Mouse (Mus musculus) stomach, postnatal 0 days (tissue): ENCODE results near the gene Pigq. TPM values are rescaled to one million over a fixed set of nuclear protein-coding genes. Genes with fewer than 3 reads are reported as not detected.

Source experiments
- ATAC-seq: fragments of 200-750 bp; cut with Nextera tagmentation; 2 replicates; pipeline ENCODE4 v1.8.0; 2017; ENCODE audit not compliant: low FRiP score, low TSS enrichment
- DNase-seq: peaks from one replicate; pipeline ENCODE4 v3.0.0-alpha.2; 2016; ENCODE audit warnings: low spot score
- H3K27ac ChIP-seq: fragments of 300-500 bp; sonication (generic); replicated peaks from 2 replicates; pipeline ENCODE4 v1.5.1; 2014; ENCODE audit warnings: mild to moderate bottlenecking, control low read depth
- H3K27me3 ChIP-seq: fragments of 300-500 bp; sonication (generic); 2 replicates; pipeline ENCODE4 v1.6.1; 2014; ENCODE audit warnings: low read length; ENCODE audit not compliant: control insufficient read depth, insufficient read depth
- H3K36me3 ChIP-seq: fragments of 300-500 bp; sonication (generic); 2 replicates; pipeline ENCODE4 v1.6.1; 2014; ENCODE audit warnings: low read length, mixed read lengths; ENCODE audit not compliant: control insufficient read depth, insufficient read depth
- H3K4me1 ChIP-seq: fragments of 300-500 bp; sonication (generic); replicated peaks from 2 replicates; pipeline ENCODE4 v1.6.1; 2014; ENCODE audit warnings: antibody characterized with exemption; ENCODE audit not compliant: control insufficient read depth, insufficient read depth
- H3K4me2 ChIP-seq: fragments of 300-500 bp; sonication (generic); replicated peaks from 2 replicates; pipeline ENCODE4 v1.6.1; 2014; ENCODE audit warnings: low read depth, mild to moderate bottlenecking, control low read depth, moderate library complexity
- H3K4me3 ChIP-seq: fragments of 300-500 bp; sonication (generic); 2 replicates; pipeline ENCODE4 v1.5.1; 2014; ENCODE audit warnings: low read depth, low read length, control low read depth
- H3K9ac ChIP-seq: fragments of 300-500 bp; sonication (generic); 2 replicates; pipeline ENCODE4 v1.6.1; 2014; ENCODE audit warnings: mild to moderate bottlenecking, low read length, control low read depth, mixed read lengths
- H3K9me3 ChIP-seq: fragments of 300-500 bp; sonication (generic); 2 replicates; pipeline ENCODE4 v1.6.1; 2016; ENCODE audit warnings: low read length; ENCODE audit not compliant: control insufficient read depth
- CTCF ChIP-seq: IDR thresholded peaks from 2 replicates; pipeline ENCODE4 v1.5.1; 2016; ENCODE audit warnings: antibody characterized with exemption, low read depth, mild to moderate bottlenecking, moderate library complexity
- EP300 ChIP-seq: optimal IDR thresholded peaks from 2 replicates; pipeline ENCODE3; 2016; ENCODE audit warnings: antibody characterized with exemption
- WGBS: fragments of 180-500 bp; shearing (Covaris S2); extraction: QIAGEN DNeasy Blood & Tissue Kit; methylation state at CpG from one replicate; pipeline ENCODE4 v1.1.7; 2014; 5-methylcytosine and 5-hydroxymethylcytosine counted together
- polyA plus RNA-seq: library from polyadenylated mRNA; unstranded; fragments of >200 nt; fragmentation: Nextera tagmentation; extraction: Ambion mirVana; gene quantifications from 2 replicates; pipeline ENCODE4 v1.2.1, GENCODE M21; 2015

Gene Pigq
- polyA plus RNA-seq, 1 experiment from 2014 or later, result 25.4 TPM

GRCm38 (mm10) chr17:25970954-25971707, 26.4 kb upstream of the Pigq start:
- H3K9ac ChIP-seq, result no peak overlapping the region
- H3K4me2 ChIP-seq, result no peak overlapping the region
- no peaks in the 10 kb centered on the region for H3K9me3 ChIP-seq
- 80% methylated on average over 4 of the region's 4 CpGs for WGBS
- H3K36me3 ChIP-seq, result no peaks in the 10 kb centered on the region
- H3K27me3 ChIP-seq, result no peaks in the 10 kb centered on the region
- ATAC-seq (no peak), DNase-seq (no peak)
- no peak overlapping the region for H3K27ac ChIP-seq
- H3K4me3 ChIP-seq, result no peak overlapping the region
- no peak for TF ChIP-seq EP300
- no peak for TF ChIP-seq CTCF
- H3K4me1 ChIP-seq, result no peaks in the 10 kb centered on the region

GRCm38 (mm10) chr17:25970448-25970847, 25.7 kb upstream of the Pigq start:
- Histone ChIP-seq H3K4me1 (no peaks in the 10 kb centered on the region), H3K9ac (no peak overlapping the region), H3K27ac (no peak overlapping the region), H3K4me3 (no peak overlapping the region), H3K4me2 (no peak overlapping the region), H3K9me3 (no peaks in the 10 kb centered on the region), H3K36me3 (no peaks in the 10 kb centered on the region), H3K27me3 (no peaks in the 10 kb centered on the region)
- TF ChIP-seq CTCF, result peak; percentile 42
- no peak for TF ChIP-seq EP300
- WGBS, result 83% methylated on average over 9 of the region's 9 CpGs
- no peak for DNase-seq
- ATAC-seq, result no peak

GRCm38 (mm10) chr17:25968176-25968575, 23.4 kb upstream of the Pigq start:
- TF ChIP-seq EP300 (no peak), CTCF (no peak)
- WGBS, result 61% methylated on average over 1 of the region's 1 CpGs
- Histone ChIP-seq H3K27ac (peak overlapping the region; percentile 26; the same call in 1 of the 2 replicates), H3K4me3 (no peak overlapping the region), H3K4me2 (no peak overlapping the region), H3K36me3 (no peaks in the 10 kb centered on the region), H3K9ac (no peak overlapping the region; the same call in 1 of the 2 replicates), H3K4me1 (no peaks in the 10 kb centered on the region), H3K27me3 (no peaks in the 10 kb centered on the region), H3K9me3 (no peaks in the 10 kb centered on the region)
- peak; percentile 55; the same call in 1 of the 2 replicates for ATAC-seq
- DNase-seq, result peak; percentile 48

- Histone ChIP-seq H3K27ac (no peak overlapping the region), H3K27me3 (no peaks in the 10 kb centered on the region), H3K36me3 (no peaks in the 10 kb centered on the region), H3K9me3 (no peaks in the 10 kb centered on the region), H3K4me3 (no peak overlapping the region), H3K4me2 (no peak overlapping the region), H3K9ac (no peak overlapping the region; the same call in 1 of the 2 replicates), H3K4me1 (no peaks in the 10 kb centered on the region)
- DNase-seq (no peak), ATAC-seq (no peak)
- WGBS, result 17% methylated on average over 3 of the region's 3 CpGs
- TF ChIP-seq CTCF (no peak), EP300 (no peak)
Observed at GRCm38 (mm10) chr17:25967652-25968051, 22.9 kb upstream of the Pigq start.

- no peak overlapping the region for H3K27ac ChIP-seq
- no peaks in the 10 kb centered on the region for H3K4me1 ChIP-seq
- no peak overlapping the region for H3K4me2 ChIP-seq
- no peak overlapping the region for H3K9ac ChIP-seq
- H3K9me3 ChIP-seq, result no peaks in the 10 kb centered on the region
- H3K4me3 ChIP-seq, result no peak overlapping the region
- WGBS, result 66% methylated on average over 7 of the region's 7 CpGs
- ATAC-seq (peak; percentile 73), DNase-seq (peak; percentile 48)
- no peaks in the 10 kb centered on the region for H3K27me3 ChIP-seq
- TF ChIP-seq CTCF, result no peak
- TF ChIP-seq EP300, result no peak
- peaks cover 8% of the 10 kb centered on the region; the same call in 1 of the 2 replicates for H3K36me3 ChIP-seq
Observed at GRCm38 (mm10) chr17:25964271-25964670, 19.5 kb upstream of the Pigq start.

DNA sequence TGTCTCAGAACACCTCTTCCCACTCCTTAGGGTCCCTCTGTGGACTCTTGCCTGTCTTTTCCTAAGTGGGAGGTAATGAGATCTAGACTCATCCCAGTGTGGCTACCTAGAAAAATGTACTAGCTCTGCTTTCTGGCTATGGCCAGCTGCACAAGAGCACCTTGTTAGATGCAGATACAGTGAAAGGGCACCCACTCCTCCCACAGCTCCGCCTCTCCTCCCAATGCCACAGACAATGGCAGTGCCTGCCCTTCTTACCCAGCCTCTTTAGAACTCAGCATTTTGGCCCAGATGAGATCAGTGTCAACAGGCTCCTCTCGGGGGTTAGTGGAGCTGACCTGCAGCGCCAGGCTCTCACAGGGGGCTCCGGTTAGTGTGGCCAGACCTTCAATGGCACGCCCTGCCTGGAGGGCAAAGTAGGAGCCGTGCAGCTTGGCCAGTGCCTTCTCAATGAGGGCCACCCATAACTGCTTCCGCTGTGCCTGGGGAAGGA, 17.7 kb upstream of the Pigq start:
- Histone ChIP-seq H3K4me3 (no peak overlapping the region), H3K9me3 (no peaks in the 10 kb centered on the region), H3K4me1 (no peaks in the 10 kb centered on the region), H3K27me3 (no peaks in the 10 kb centered on the region), H3K4me2 (no peak overlapping the region), H3K36me3 (peaks cover 8% of the 10 kb centered on the region; the same call in 1 of the 2 replicates), H3K9ac (no peak overlapping the region), H3K27ac (no peak overlapping the region)
- no peak for DNase-seq
- WGBS, result 93% methylated on average over 7 of the region's 7 CpGs
- TF ChIP-seq CTCF (no peak), EP300 (no peak)
- ATAC-seq, result no peak
